Mouse (Mus musculus): ENCODE data around the gene Glb1.
A peak's percentile ranks its signal among the peaks of the same experiment; 100 is the strongest.
"Not testable (repeated sequence)": the region's sequence is repeated elsewhere in the genome, so short reads cannot be mapped to it uniquely, and the experiment has no call there.

Gene Glb1

GRCm38 (mm10) chr9:114501111-114501510, 100.2 kb downstream of the Glb1 start:
- no peak for DNase-seq (ENCODE audit: low spot score in 2 of 2)

GRCm38 (mm10) chr9:114501913-114502312, 101.0 kb downstream of the Glb1 start:
- no peak for DNase-seq (ENCODE audit: low spot score in 2 of 2)

GRCm38 (mm10) chr9:114502711-114503427, 102.0 kb downstream of the Glb1 start:
- DNase-seq (ENCODE audit: low spot score in 2 of 2) = no peak

DNA sequence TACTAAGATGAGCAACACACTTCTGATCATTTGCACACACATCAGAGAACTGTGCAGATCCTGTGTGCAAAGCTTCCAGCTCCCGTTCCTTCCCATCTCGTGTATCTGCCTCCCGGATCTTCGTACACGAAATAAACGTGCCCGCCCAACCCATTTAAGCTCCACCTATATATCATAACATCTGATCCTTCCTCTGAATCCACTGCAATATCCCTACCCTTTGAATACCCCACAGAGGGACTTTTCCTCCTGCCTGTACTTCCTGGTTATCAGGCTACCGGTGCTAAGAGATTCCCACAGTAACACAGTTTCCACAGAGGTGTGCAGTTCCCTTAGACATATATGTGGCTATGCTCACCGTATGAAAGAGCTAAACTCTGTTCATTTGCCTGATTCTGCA, 103.9 kb downstream of the Glb1 start, which contains the start of gene Ccr4:
TSS of gene Ccr4 (minus strand) at position 101 of the 400 bp plus-strand sequence.
- no peak for DNase-seq (ENCODE audit: low spot score in 2 of 2)

GRCm38 (mm10) chr9:114506564-114506963, 105.7 kb downstream of the Glb1 start:
- no peak for DNase-seq (ENCODE audit: low spot score in 2 of 2)

- DNase-seq (ENCODE audit: low spot score in 2 of 2) = no peak
These were observed 106.5 kb downstream of the Glb1 start for GRCm38 (mm10) chr9:114507421-114507820.

DNA sequence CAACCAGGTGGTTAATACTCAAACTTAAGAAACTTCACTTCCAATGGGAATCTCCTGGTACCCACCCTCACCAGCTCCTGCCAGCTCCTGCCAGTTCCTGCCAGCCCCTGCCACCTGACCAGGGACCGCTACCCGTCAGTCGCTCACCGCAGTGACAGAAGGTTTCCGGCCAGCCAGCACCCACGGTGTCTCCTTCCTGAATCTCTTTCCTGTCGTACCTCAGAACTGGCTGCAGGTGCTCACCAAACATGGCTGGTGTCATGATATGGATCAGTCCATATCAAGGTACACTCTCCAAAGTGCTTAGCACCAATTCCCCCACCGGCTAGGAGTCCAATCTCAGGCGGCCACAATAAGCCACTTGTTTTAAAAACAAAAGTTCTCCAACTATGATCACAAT, 108.9 kb downstream of the Glb1 start:
- peak in 1 of 2 experiments; percentile 11 for DNase-seq (ENCODE audit: low spot score in 2 of 2)

DNA sequence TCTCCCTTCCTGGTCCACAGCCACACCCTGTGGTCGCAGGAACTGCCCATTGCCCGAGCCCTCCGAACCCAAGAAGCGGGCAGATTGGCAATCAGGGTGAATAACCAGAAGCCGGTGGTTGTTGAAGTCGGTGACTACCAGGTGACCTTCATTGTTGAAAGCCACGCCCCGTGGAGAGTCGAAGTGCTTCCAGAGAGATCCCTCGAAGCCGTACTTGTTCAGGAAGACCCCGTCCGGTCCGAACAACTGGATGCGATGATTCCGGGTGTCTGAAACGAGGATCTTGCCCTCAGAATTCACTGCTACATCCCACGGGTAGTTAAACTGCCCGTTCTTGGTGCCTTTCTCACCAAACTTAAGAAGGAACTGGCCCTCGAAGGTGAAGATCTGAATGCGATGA, 112.0 kb downstream of the Glb1 start:
- no peak for DNase-seq (ENCODE audit: low spot score in 2 of 2)

- DNase-seq (ENCODE audit: low spot score in 2 of 2) = no peak
These were observed 114.5 kb downstream of the Glb1 start, which contains the start of gene C130032M10Rik for GRCm38 (mm10) chr9:114515364-114515763. C130032M10Rik (plus strand) TSS chr9:114515697.

- no peak for DNase-seq (ENCODE audit: low spot score in 2 of 2)
These were observed 117.1 kb downstream of the Glb1 start for GRCm38 (mm10) chr9:114517924-114518497.

DNA sequence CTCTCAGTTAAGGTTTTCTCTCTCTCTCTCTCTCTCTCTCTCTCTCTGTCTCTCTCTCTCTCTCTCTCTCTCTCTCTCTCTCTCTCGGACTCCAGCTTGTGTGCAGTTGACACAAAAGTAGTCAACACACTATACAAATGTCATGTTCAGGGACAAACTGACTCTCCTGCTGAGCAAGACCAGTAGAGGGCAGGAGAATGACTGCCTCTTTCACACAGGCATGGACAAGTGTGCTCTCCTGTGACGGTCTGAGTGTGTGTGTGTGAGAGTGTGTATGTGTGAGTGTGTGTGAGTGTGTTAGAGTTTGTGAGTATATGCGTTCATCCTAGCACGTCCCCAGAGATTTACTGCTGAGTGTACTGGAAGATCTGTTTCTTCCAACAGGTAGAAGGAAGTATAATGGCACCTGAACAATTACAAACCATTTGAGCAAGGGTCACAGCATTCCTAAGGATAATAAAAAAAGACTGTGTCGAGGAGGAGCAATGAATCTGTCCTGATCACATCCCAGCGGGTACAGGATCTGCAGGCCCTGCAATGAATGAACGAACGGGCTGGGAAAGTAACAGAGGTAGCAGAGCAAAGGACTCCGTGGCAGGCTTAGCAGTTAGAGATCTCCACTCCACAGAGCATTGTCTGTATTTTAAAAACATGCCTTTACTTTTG, 118.1 kb downstream of the Glb1 start:
- no peak for DNase-seq (ENCODE audit: low spot score in 2 of 2)

- not testable (repeated sequence) for DNase-seq (ENCODE audit: low spot score in 2 of 2)
These were observed 119.7 kb downstream of the Glb1 start for GRCm38 (mm10) chr9:114520529-114520928.

DNA sequence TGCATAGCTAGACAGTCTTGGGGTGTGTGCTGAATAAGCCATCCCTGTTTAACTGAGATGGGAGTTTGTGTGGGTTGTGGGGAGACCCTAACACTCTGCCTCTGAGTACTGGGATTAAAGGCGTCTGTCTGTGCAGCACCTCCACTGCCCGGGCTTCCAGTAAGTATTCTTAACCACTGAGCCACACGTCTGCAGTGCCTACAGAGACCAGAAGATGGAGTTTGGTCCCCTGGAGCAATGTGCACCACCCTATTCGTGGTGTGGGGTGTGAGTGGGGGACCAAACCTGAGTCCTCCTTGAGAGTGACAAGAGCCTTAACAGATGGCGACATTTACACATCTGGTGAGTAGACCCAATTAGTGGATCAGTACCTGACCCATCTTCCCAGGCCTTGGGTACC, 121.2 kb downstream of the Glb1 start:
- DNase-seq (ENCODE audit: low spot score in 2 of 2) = no peak

- no peak for DNase-seq (ENCODE audit: low spot score in 2 of 2)
These were observed 121.6 kb downstream of the Glb1 start for GRCm38 (mm10) chr9:114522501-114522900.

Measured in spleen, postnatal 36 days (tissue).